Mouse (Mus musculus) ES-Bruce4 (cell line): ENCODE measurements at regions not wholly inside any gene's neighbourhood (a gene's known extent, or its start where the extent isn't known, plus 50 kb on each side); places are given as distances from the start of the nearest gene placed in this dataset.

Source experiments
- CTCF ChIP-seq: IDR thresholded peaks from one replicate; pipeline ENCODE4 v1.8.1; 2011; ENCODE audit warnings: low read depth, low read length
- POLR2A ChIP-seq: IDR thresholded peaks from one replicate; pipeline ENCODE4 v1.8.1; 2011; ENCODE audit warnings: low read length; ENCODE audit not compliant: insufficient read depth

GRCm38 (mm10) chr13:119117906-119118305 is 310.5 kb upstream of the Paip1 start:
- no peak for TF ChIP-seq POLR2A
- TF ChIP-seq CTCF: no peak
